Mouse (Mus musculus): ENCODE results near the gene Slc25a45. TPM values are rescaled to one million over a fixed set of nuclear protein-coding genes. Genes with fewer than 3 reads are reported as not detected.
A peak's percentile ranks its signal among the peaks of the same experiment; 100 is the strongest.

Slc25a45 gene
- polyA plus RNA-seq, 1 experiment from 2014 or later: 10.2 TPM

DNA sequence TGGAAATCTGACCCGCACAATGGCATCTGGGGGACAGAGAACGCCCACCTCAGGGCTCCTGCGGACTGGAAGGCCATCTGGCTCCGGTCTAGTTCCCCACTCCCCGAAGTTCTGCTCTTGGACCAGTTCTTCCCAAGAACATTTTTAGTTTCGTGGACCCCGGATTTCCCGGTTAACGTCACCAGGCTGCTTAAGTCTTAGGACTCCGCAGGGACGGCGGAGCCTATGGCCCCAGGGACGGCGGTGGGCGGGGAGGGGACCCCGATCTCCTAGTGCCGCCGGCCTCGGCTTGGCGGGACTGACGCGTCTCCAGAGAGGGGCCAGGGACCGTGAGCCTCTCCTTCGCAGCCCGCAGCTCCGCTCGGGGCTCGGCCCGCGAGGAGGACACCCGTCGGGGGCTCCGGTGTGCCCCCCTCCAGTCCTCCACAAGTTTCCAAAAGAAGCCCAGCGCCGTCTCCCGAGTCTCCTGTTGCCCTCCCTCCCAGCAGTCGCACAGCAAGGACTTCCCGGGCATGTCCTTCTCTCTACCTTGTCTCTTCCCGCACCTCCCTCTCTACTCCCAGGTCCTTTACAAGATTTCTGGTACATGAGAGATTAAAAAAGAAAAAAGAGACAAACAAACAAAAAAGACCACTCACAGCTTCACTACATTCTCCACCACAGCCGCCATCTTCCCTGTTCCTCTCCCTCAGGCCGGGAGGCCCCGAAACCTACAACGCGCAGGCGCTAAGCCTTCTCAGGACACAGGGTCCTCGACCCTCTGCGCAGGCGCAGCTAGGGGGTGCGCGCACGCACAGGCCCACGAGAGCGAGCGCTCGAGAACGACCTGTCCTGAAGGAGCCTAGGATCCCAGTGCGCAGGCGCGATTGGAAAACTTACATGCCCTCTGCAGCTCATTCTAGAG lies 34.7 kb downstream of the Slc25a45 start:
- WGBS: under 1% methylated on average over 58 of the region's 59 CpGs

DNA sequence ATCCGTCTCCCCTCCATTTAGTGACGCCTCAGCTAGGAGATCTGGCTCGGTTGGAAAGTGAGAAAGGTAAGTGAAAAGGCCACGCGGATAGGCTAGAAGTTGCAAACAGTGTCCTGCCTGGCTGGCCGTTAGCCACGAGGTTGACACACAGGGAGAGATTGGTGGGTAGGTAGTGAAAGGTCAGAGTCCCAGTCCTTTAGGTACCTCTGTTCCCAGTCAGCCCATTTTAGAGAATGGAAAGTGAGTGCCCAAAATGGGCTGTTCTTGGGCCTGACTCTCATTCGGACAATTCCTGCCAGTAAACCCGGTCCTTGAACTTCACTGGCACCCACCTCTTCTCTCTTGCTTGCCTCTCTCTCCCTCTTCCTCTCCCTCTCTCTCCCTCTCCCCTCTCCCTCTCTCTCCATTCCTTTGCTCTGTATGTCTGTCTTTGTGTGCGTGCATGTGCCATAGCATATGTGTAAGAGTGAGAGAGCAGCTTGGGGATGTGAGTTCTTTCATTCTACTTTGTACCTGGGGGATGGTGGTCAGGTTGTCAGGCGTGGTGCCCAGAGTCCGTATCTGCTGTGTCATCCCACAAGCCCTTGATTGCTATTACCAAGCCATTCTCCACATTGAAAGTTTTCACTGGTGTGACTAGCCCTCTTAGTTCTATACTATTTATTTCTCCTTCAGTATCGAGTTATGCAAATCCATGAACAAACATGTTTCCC lies 35.6 kb downstream of the Slc25a45 start, which contains the start of gene Dpf2:
Gene Dpf2 (minus strand): TSS at position 4 of the 713 bp plus-strand sequence.
- ATAC-seq (no peak), DNase-seq (ENCODE audit: low spot score) (no peak)
- peak within 1 kb of the TSS; percentile 89 for H3K4me2 ChIP-seq (replicated peaks; ENCODE audit: low read depth, low read length)
- WGBS: 16% methylated on average over 13 of the region's 13 CpGs
- H3K4me1 ChIP-seq (ENCODE audit: insufficient read depth, low read depth, low read length): peaks cover 7% of the 10 kb centered on the region; the same call in 1 of the 2 replicates
- H3K27me3 ChIP-seq (replicated peaks; ENCODE audit: insufficient read depth, low read length): no peaks in the 10 kb centered on the region
- peak within 1 kb of the TSS; percentile 83 for H3K9ac ChIP-seq (replicated peaks; ENCODE audit: low read depth)
- H3K9me3 ChIP-seq (ENCODE audit: low read length): no peaks in the 10 kb centered on the region
- H3K36me3 ChIP-seq (ENCODE audit: insufficient read depth, low read length): peaks cover 4% of the 10 kb centered on the region; the same call in 1 of the 2 replicates
- H3K27ac ChIP-seq (ENCODE audit: low read length): peak within 1 kb of the TSS; percentile 89
- peak within 1 kb of the TSS; percentile 69 for H3K4me3 ChIP-seq (ENCODE audit: low read depth, low read length)
- TF ChIP-seq CTCF (IDR thresholded peaks at IDR 0.05) (no peak), EP300 (IDR thresholded peaks at IDR 0.05) (no peak)

More for the DNA sequence above, 34.7 kb downstream of the Slc25a45 start:
- Histone ChIP-seq H3K9me3 (ENCODE audit: low read length) (no peaks in the 10 kb centered on the region), H3K9ac (replicated peaks; ENCODE audit: low read depth) (peak overlapping the region; percentile 83), H3K4me2 (replicated peaks; ENCODE audit: low read depth, low read length) (peak overlapping the region; percentile 89), H3K4me3 (ENCODE audit: low read depth, low read length) (peak overlapping the region; percentile 69), H3K4me1 (ENCODE audit: insufficient read depth, low read depth, low read length) (peaks cover 7% of the 10 kb centered on the region; the same call in 1 of the 2 replicates), H3K36me3 (ENCODE audit: insufficient read depth, low read length) (no peaks in the 10 kb centered on the region), H3K27ac (ENCODE audit: low read length) (peak overlapping the region; percentile 89), H3K27me3 (replicated peaks; ENCODE audit: insufficient read depth, low read length) (no peaks in the 10 kb centered on the region)
- peak; percentile 97 for ATAC-seq
- TF ChIP-seq CTCF (IDR thresholded peaks at IDR 0.05) (peak; percentile 52), EP300 (IDR thresholded peaks at IDR 0.05) (no peak)
- DNase-seq (ENCODE audit: low spot score): peak; percentile 100

DNA sequence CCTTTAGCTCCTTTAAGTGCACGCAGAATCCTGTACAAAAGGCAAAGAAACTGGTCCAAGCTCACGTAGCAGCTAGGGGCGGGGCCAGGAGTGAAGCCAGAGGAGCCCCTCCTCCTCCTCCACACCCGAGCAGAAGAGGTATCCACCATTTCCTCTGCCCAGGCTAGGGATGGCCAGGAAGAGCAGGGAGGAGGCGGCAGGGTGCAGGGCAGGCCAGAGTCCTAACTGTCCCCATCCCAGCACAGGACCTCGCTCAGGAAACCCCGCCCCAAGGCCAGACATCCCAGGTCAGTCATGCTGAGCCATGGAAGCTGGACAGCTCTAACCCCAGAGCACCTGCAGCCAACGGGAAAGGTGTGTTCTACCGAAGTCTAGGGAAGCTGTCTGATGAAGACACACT lies 44.1 kb downstream of the Slc25a45 start:
- no peak for TF ChIP-seq EP300 (IDR thresholded peaks at IDR 0.05)
- TF ChIP-seq CTCF (IDR thresholded peaks at IDR 0.05): no peak
- ATAC-seq (peak; percentile 22), DNase-seq (ENCODE audit: low spot score) (peak; percentile 55)
- peak overlapping the region; percentile 34; the same call in 1 of the 2 replicates for H3K9ac ChIP-seq (replicated peaks; ENCODE audit: low read depth)
- peak overlapping the region; percentile 93 for H3K4me2 ChIP-seq (replicated peaks; ENCODE audit: low read depth, low read length)
- H3K36me3 ChIP-seq (ENCODE audit: insufficient read depth, low read length): peaks cover 4% of the 10 kb centered on the region
- H3K27ac ChIP-seq (ENCODE audit: low read length): peak overlapping the region; percentile 71
- H3K27me3 ChIP-seq (replicated peaks; ENCODE audit: insufficient read depth, low read length): no peaks in the 10 kb centered on the region
- 12% methylated on average over 8 of the region's 9 CpGs for WGBS
- peaks cover 16% of the 10 kb centered on the region; the same call in 1 of the 2 replicates for H3K4me1 ChIP-seq (ENCODE audit: insufficient read depth, low read depth, low read length)
- H3K9me3 ChIP-seq (ENCODE audit: low read length): no peaks in the 10 kb centered on the region
- H3K4me3 ChIP-seq (ENCODE audit: low read depth, low read length): 0 out of 2 replicates have a peak overlapping the region, but pooled peaks have one; percentile 2

DNA sequence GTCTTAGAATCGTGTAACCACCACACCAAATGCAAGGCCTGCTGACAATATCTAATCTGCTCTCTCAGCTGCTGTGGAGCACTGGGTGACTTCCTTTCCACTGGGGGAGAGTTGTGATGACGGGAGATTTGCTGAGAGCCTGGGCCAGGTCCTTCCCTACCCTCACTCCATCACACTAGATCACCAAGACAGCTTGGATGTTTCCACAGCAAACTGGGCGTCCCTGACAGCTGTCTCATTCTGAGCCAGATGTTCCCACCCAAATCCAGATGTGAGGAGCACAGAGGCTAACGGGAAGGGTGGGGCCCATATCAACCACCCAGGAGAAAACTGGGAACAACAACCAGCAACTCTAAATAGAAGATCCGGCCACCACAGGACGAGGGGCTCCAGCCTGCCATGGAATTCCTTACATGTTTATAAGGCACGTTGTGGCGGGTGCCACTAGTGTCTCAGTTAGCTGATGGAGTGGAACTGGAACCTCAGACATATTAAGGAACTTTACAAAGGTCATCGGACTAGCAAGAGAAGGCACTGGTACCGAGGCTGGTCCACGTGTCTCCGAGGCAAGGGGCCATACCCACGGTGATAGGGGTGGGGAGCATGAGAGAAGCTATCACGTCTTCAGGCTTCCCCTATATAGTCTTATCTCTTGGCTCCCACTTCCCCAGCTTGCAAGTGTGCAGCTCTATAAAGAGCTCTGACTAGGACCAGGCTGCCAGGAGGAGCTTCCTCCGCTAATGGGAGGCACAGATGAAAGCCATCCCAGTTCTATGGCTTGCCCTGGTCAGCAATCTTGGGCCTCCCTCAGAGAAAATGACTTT lies 44.7 kb downstream of the Slc25a45 start:
- ATAC-seq: peak; percentile 27
- peak; percentile 62 for TF ChIP-seq EP300 (IDR thresholded peaks at IDR 0.05)
- TF ChIP-seq CTCF (IDR thresholded peaks at IDR 0.05): no peak
- 43% methylated on average over 15 of the region's 15 CpGs for WGBS
- Histone ChIP-seq H3K9me3 (ENCODE audit: low read length) (no peaks in the 10 kb centered on the region), H3K4me2 (replicated peaks; ENCODE audit: low read depth, low read length) (peak overlapping the region; percentile 93), H3K4me1 (ENCODE audit: insufficient read depth, low read depth, low read length) (peaks cover 18% of the 10 kb centered on the region; the same call in 1 of the 2 replicates), H3K36me3 (ENCODE audit: insufficient read depth, low read length) (peaks cover 4% of the 10 kb centered on the region), H3K4me3 (ENCODE audit: low read depth, low read length) (peak overlapping the region; percentile 12; the same call in 1 of the 2 replicates), H3K27ac (ENCODE audit: low read length) (peak overlapping the region; percentile 71), H3K9ac (replicated peaks; ENCODE audit: low read depth) (no peak overlapping the region), H3K27me3 (replicated peaks; ENCODE audit: insufficient read depth, low read length) (no peaks in the 10 kb centered on the region)
- peak; percentile 66 for DNase-seq (ENCODE audit: low spot score)

DNA sequence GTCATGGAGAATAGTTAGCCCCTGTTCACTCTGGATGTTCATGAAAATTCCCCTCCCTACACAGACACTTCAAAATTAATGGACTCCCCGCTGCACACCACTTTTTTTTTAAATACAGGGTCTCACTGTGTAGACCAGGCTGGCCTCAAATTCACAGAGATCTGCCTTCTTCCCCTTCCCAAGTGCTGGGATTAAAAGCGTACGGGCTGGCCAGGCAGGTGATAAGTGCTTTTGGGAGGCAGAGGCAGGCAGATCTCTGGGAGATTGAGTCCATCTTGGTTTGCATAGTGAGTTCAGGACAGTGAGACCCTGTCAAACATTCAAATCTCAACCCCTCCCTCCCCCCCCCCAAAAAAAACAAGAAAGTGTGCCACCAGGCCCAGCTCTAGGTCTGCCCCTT lies 45.4 kb downstream of the Slc25a45 start:
- no peak for DNase-seq (ENCODE audit: low spot score)
- Histone ChIP-seq H3K27ac (ENCODE audit: low read length) (peak overlapping the region; percentile 71), H3K9me3 (ENCODE audit: low read length) (no peaks in the 10 kb centered on the region), H3K4me1 (ENCODE audit: insufficient read depth, low read depth, low read length) (peaks cover 20% of the 10 kb centered on the region; the same call in 1 of the 2 replicates), H3K27me3 (replicated peaks; ENCODE audit: insufficient read depth, low read length) (no peaks in the 10 kb centered on the region), H3K4me3 (ENCODE audit: low read depth, low read length) (peak overlapping the region; percentile 71; the same call in 1 of the 2 replicates), H3K36me3 (ENCODE audit: insufficient read depth, low read length) (peaks cover 1% of the 10 kb centered on the region), H3K9ac (replicated peaks; ENCODE audit: low read depth) (no peak overlapping the region), H3K4me2 (replicated peaks; ENCODE audit: low read depth, low read length) (peak overlapping the region; percentile 93)
- ATAC-seq: no peak
- WGBS: 93% methylated on average over 3 of the region's 3 CpGs
- TF ChIP-seq EP300 (IDR thresholded peaks at IDR 0.05) (no peak), CTCF (IDR thresholded peaks at IDR 0.05) (no peak)

All from lung, postnatal 0 days (tissue).